Comparison of ENCODE assay signal across 13 mouse cellular contexts in genomic region chr1:73118661-73119060, GRCm38 (mm10).
DNase-seq lines count a peak whose midpoint lies in the region; ATAC-seq and TF ChIP-seq lines count a peak whose summit lies in the region.
"Had no signal": no experiment of that assay in that cellular context is flagged by ENCODE, and none has a peak within 500 bp of the region (broad histone marks: within the 10 kb centered on the region; RNA-seq: fewer than 3 reads in every experiment).

No protein-coding gene starts in this region.

- no peaks in the 10 kb centered on the region for H3K4me1 ChIP-seq in heart, embryonic 16.5 days (ENCODE audit: control insufficient read depth, insufficient read depth, low read length)
- no peaks in the 10 kb centered on the region for H3K4me1 ChIP-seq in midbrain, postnatal 0 days (ENCODE audit: insufficient read depth, low read length)
- H3K4me1 ChIP-seq in midbrain, embryonic 15.5 days = no peaks in the 10 kb centered on the region
- no peaks in the 10 kb centered on the region for H3K4me1 ChIP-seq in kidney, embryonic 14.5 days (ENCODE audit: control insufficient read depth, insufficient read depth, low read length)
- H3K4me1 ChIP-seq: heart, embryonic 15.5 days had no signal

- H3K36me3 ChIP-seq in heart, embryonic 16.5 days (ENCODE audit: control insufficient read depth, insufficient read depth) = no peaks in the 10 kb centered on the region
- H3K36me3 ChIP-seq in midbrain, postnatal 0 days (ENCODE audit: insufficient read depth, low read length) = no peaks in the 10 kb centered on the region
- no peaks in the 10 kb centered on the region for H3K36me3 ChIP-seq in midbrain, embryonic 15.5 days (replicated peaks)
- no peaks in the 10 kb centered on the region for H3K36me3 ChIP-seq in kidney, embryonic 14.5 days (ENCODE audit: control insufficient read depth, insufficient read depth, low read length)
- H3K36me3 ChIP-seq in myocyte (ENCODE audit: control insufficient read depth, insufficient read depth) = no peaks in the 10 kb centered on the region
- H3K36me3 ChIP-seq: heart, embryonic 15.5 days; hindbrain, embryonic 13.5 days; midbrain, embryonic 12.5 days had no signal

- H3K9ac ChIP-seq in heart, embryonic 16.5 days (ENCODE audit: low read length) = no peak overlapping the region
- no peak overlapping the region for H3K9ac ChIP-seq in midbrain, postnatal 0 days (replicated peaks; ENCODE audit: low read length, poor library complexity, severe bottlenecking)
- H3K9ac ChIP-seq in midbrain, embryonic 15.5 days = no peak overlapping the region
- H3K9ac ChIP-seq in kidney, embryonic 14.5 days (ENCODE audit: low read depth, low read length) = no peak overlapping the region
- H3K9ac ChIP-seq: heart, embryonic 15.5 days; hindbrain, embryonic 13.5 days; liver, embryonic 14.5 days; midbrain, embryonic 12.5 days had no signal

- no peak for DNase-seq in heart, postnatal 14 days
- DNase-seq in midbrain, postnatal 0 days (ENCODE audit: low spot score) = peak; percentile 50
- no peak for DNase-seq in cerebellum, postnatal 10 days
- DNase-seq: cerebellum, adult 11-12 months; layer of hippocampus, adult 9-11 months had no signal

- no peak overlapping the region for H3K27ac ChIP-seq in heart, embryonic 16.5 days (ENCODE audit: low read length)
- H3K27ac ChIP-seq in midbrain, postnatal 0 days (ENCODE audit: low read depth, low read length) = no peak overlapping the region
- no peak overlapping the region for H3K27ac ChIP-seq in midbrain, embryonic 15.5 days
- H3K27ac ChIP-seq in kidney, embryonic 14.5 days (ENCODE audit: low read depth, low read length) = no peak overlapping the region
- H3K27ac ChIP-seq: heart, embryonic 15.5 days; hindbrain, embryonic 13.5 days; liver, embryonic 14.5 days; midbrain, embryonic 12.5 days had no signal

- no peaks in the 10 kb centered on the region for H3K79me2 ChIP-seq in myocyte (ENCODE audit: control insufficient read depth, insufficient read depth)

- no peak overlapping the region for H3ac ChIP-seq in myocyte (ENCODE audit: control insufficient read depth, insufficient read length)

- intact Hi-C loops in heart, postnatal 14 days (cut with DNase I) = no loop called here

- no peak overlapping the region for H3K4me2 ChIP-seq in heart, embryonic 16.5 days (ENCODE audit: low read depth, low read length)
- H3K4me2 ChIP-seq in midbrain, postnatal 0 days (ENCODE audit: low read depth, low read length, poor library complexity, severe bottlenecking) = no peak overlapping the region
- H3K4me2 ChIP-seq in midbrain, embryonic 15.5 days = no peak overlapping the region
- no peak overlapping the region for H3K4me2 ChIP-seq in kidney, embryonic 14.5 days (replicated peaks; ENCODE audit: low read depth, low read length)
- peak overlapping the region; percentile 8 for H3K4me2 ChIP-seq in myocyte (ENCODE audit: low read depth)
- H3K4me2 ChIP-seq: heart, embryonic 15.5 days; hindbrain, embryonic 13.5 days; midbrain, embryonic 12.5 days had no signal

- H3K9me3 ChIP-seq in heart, embryonic 16.5 days (replicated peaks; ENCODE audit: control insufficient read depth, low read length) = no peaks in the 10 kb centered on the region
- H3K9me3 ChIP-seq in midbrain, postnatal 0 days (ENCODE audit: low read length) = no peaks in the 10 kb centered on the region
- H3K9me3 ChIP-seq in midbrain, embryonic 15.5 days = no peaks in the 10 kb centered on the region
- H3K9me3 ChIP-seq in kidney, embryonic 14.5 days (ENCODE audit: control insufficient read depth, low read length) = no peaks in the 10 kb centered on the region
- H3K9me3 ChIP-seq: heart, embryonic 15.5 days; hindbrain, embryonic 13.5 days; midbrain, embryonic 12.5 days had no signal

- TF ChIP-seq CTCF in midbrain, postnatal 0 days (IDR thresholded peaks at IDR 0.05) = no peak

- no peaks in the 10 kb centered on the region for H3K27me3 ChIP-seq in heart, embryonic 16.5 days (ENCODE audit: control insufficient read depth, insufficient read depth, low read length)
- H3K27me3 ChIP-seq in midbrain, postnatal 0 days (ENCODE audit: insufficient read depth, low read length) = no peaks in the 10 kb centered on the region
- no peaks in the 10 kb centered on the region for H3K27me3 ChIP-seq in midbrain, embryonic 15.5 days (replicated peaks)
- H3K27me3 ChIP-seq in kidney, embryonic 14.5 days (ENCODE audit: control insufficient read depth, insufficient read depth, low read length) = no peaks in the 10 kb centered on the region
- no peaks in the 10 kb centered on the region for H3K27me3 ChIP-seq in myocyte (ENCODE audit: control insufficient read depth, insufficient read depth, insufficient read length)
- H3K27me3 ChIP-seq: heart, embryonic 15.5 days; hindbrain, embryonic 13.5 days; midbrain, embryonic 12.5 days had no signal

- H3K4me3 ChIP-seq in heart, embryonic 16.5 days (ENCODE audit: low read length) = no peak overlapping the region
- no peak overlapping the region for H3K4me3 ChIP-seq in midbrain, postnatal 0 days (ENCODE audit: low read depth, low read length)
- no peak overlapping the region for H3K4me3 ChIP-seq in midbrain, embryonic 15.5 days
- no peak overlapping the region for H3K4me3 ChIP-seq in kidney, embryonic 14.5 days (ENCODE audit: low read length)
- no peak overlapping the region for H3K4me3 ChIP-seq in myocyte
- H3K4me3 ChIP-seq: heart, embryonic 15.5 days; hindbrain, embryonic 13.5 days; midbrain, embryonic 12.5 days had no signal

- WGBS in heart, embryonic 16.5 days = 66% methylated on average over 6 of the region's 6 CpGs
- WGBS in midbrain, postnatal 0 days = 67% methylated on average over 6 of the region's 6 CpGs
- 70% methylated on average over 6 of the region's 6 CpGs for WGBS in midbrain, embryonic 15.5 days
- WGBS in kidney, embryonic 14.5 days = 25% methylated on average over 6 of the region's 6 CpGs

- no peak for TF ChIP-seq POLR2A in myocyte (IDR thresholded peaks at IDR 0.05; ENCODE audit: insufficient read length, low read depth)

- ATAC-seq in heart, embryonic 16.5 days (replicated peaks; ENCODE audit: extremely low read depth, insufficient read depth, low FRiP score) = peak; percentile 18; the same call in 1 of the 2 replicates
- ATAC-seq in midbrain, postnatal 0 days (ENCODE audit: low FRiP score) = no peak
- ATAC-seq in midbrain, embryonic 15.5 days (replicated peaks) = no peak
- peak; percentile 75; the same call in 1 of the 2 replicates for ATAC-seq in kidney, embryonic 14.5 days (ENCODE audit: low FRiP score, low TSS enrichment)

TF ChIP-seq in myocyte, 11 proteins besides CTCF, POLR2A, EP300 and RAD21:
- no peak for TF ChIP-seq REST (IDR thresholded peaks at IDR 0.05; ENCODE audit: insufficient read depth, insufficient read length)
- no peak for TF ChIP-seq USF1 (IDR thresholded peaks at IDR 0.05; ENCODE audit: low read depth)
- TF ChIP-seq MAX (IDR thresholded peaks at IDR 0.05; ENCODE audit: low read depth) = no peak
- TF ChIP-seq TCF3 (IDR thresholded peaks at IDR 0.05; ENCODE audit: insufficient read length, low read depth) = no peak
- no peak for TF ChIP-seq MYOD1 (IDR thresholded peaks at IDR 0.05; ENCODE audit: control insufficient read depth in 1 of 3, insufficient read length in 2 of 3, low read depth in 2 of 3)
- no peak for TF ChIP-seq POLR2AphosphoS2 (IDR thresholded peaks at IDR 0.05; ENCODE audit: insufficient read length, low read depth)
- TF ChIP-seq TCF12 (IDR thresholded peaks at IDR 0.05; ENCODE audit: insufficient read depth, poor library complexity, severe bottlenecking) = no peak
- TF ChIP-seq E2F4 (IDR thresholded peaks at IDR 0.05; ENCODE audit: insufficient read depth) = no peak
- no peak for TF ChIP-seq SRF (IDR thresholded peaks at IDR 0.05; ENCODE audit: control insufficient read depth, insufficient read length, low read depth)
- no peak for TF ChIP-seq CEBPB (IDR thresholded peaks at IDR 0.05; ENCODE audit: insufficient read depth, poor library complexity, severe bottlenecking)
- TF ChIP-seq MYOG (IDR thresholded peaks at IDR 0.05; ENCODE audit: control insufficient read depth in 1 of 3, insufficient read depth in 1 of 3, insufficient read length in 2 of 3, low read depth in 2 of 3) = no peak
TF ChIP-seq in myocyte: peak in this region for 0.

Comparison
In these comparisons a context has a peak if more than half of its experiments do, and no peak if none do; other contexts are left out.
1. ATAC-seq: peak in heart, embryonic 16.5 days (single experiment) and kidney, embryonic 14.5 days (single experiment); none in midbrain, postnatal 0 days (single experiment) and midbrain, embryonic 15.5 days (single experiment).